Mouse (Mus musculus) MEL (cell line): ENCODE measurements around the gene Smad1.

Experiments used
- CTCF ChIP-seq, 3 experiments: IDR thresholded peaks in 2 of 3; conservative IDR thresholded peaks in 1 of 3; 2 replicates each; pipeline ENCODE4 v1.5.1; 2011 to 2012; ENCODE audit warnings: low read length in 3 of 3, low read depth in 2 of 3, mild to moderate bottlenecking in 2 of 3, improper control_type of control experiment in 1 of 3, inconsistent platforms in 1 of 3, mixed read lengths in 1 of 3, moderate library complexity in 1 of 3; ENCODE audit not compliant: control insufficient read depth in 1 of 3, insufficient read depth in 1 of 3, poor library complexity in 1 of 3, severe bottlenecking in 1 of 3
- E2F4 ChIP-seq: IDR thresholded peaks from 2 replicates; pipeline ENCODE4 v1.6.1; 2011; ENCODE audit warnings: low read depth, low read length, improper control_type of control experiment, borderline replicate concordance
- GATA1 ChIP-seq: IDR thresholded peaks from 2 replicates; pipeline ENCODE4 v1.6.1; 2011; ENCODE audit warnings: low read depth, low read length, improper control_type of control experiment
- POLR2A ChIP-seq, 2 experiments: IDR thresholded peaks; 2 replicates each; pipeline ENCODE4 v1.6.1; 2011 to 2012; ENCODE audit warnings: low read length in 2 of 2, mild to moderate bottlenecking in 2 of 2, control low read depth in 1 of 2, improper control_type of control experiment in 1 of 2, low read depth in 1 of 2, moderate library complexity in 1 of 2; ENCODE audit not compliant: control insufficient read depth in 1 of 2, insufficient read depth in 1 of 2, poor library complexity in 1 of 2
- ZC3H11A ChIP-seq: IDR thresholded peaks from 2 replicates; pipeline ENCODE4 v1.6.1; 2012; ENCODE audit warnings: low read depth, mild to moderate bottlenecking, inconsistent platforms, low read length, improper control_type of control experiment

DNA sequence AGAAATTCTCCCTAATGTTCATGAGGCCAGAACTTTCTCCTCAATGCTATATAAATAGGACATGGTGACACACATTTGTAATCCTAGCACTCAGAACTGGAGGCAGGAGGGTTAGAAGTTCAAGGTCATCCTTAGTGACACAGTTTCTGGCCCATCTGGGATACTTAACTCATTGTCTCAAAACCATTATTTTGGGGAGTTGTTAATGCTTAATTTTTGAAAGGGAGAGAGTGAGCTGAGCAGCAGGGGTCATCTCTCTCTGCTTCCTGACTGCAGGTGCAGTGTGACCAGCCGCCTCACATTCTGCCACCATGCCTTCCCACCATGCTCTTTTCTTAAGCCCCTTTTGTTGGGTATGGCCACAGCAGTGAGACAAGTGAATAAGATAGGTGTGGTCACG, 67.7 kb downstream of the Smad1 start:
- TF ChIP-seq POLR2A (IDR thresholded peaks at IDR 0.05; ENCODE audit: control insufficient read depth in 1 of 2, insufficient read depth in 1 of 2, low read depth in 1 of 2, low read length in 2 of 2, poor library complexity in 1 of 2) (no peak), CTCF (IDR thresholded peaks at IDR 0.05 in 2 of 3, conservative IDR thresholded peaks at IDR 0.05 in 1 of 3; ENCODE audit: control insufficient read depth in 1 of 3, insufficient read depth in 1 of 3, low read depth in 2 of 3, low read length in 3 of 3, poor library complexity in 1 of 3, severe bottlenecking in 1 of 3) (no peak), E2F4 (no peak), GATA1 (no peak), ZC3H11A (no peak)
